8 mouse cellular contexts compared by ENCODE assay signal in the genomic region with DNA sequence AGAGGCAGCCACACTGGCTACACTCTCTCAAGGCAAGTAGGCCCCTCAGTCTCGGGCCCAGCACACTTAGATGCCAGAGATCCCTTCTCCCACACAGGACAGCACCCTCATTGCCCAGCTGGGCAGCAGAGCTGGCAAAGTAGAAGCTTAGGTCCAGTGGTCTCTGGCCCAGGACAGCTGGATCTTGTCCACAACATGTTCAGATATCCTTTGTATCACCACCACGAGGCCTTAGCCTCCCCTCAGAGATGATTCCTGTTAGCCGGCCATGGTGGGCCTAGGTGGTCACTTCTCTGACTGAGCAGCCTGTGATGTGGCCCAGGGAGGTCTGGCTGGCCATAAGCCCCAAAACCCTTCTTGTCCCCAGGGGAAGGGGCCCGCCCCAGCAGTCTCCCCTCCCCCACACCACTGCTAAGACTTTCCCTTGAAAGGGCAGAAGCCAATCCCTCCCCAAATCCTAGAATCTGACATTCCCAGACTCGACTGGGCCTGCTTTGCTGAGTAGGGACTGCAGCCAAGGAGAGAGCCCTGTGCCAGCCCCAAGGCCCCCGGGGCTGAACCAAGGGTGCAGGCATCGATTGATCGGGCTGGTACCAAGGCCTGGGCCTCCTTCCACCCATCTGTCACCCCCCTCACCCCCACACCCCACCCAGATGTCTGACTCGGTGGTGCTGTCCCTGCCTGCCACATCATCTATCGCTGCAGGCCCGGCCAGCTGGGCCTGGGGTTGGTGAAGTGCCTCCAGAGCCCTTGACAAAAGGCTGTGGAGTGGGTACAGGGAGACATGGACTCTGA. TPM values are rescaled to one million over a fixed set of nuclear protein-coding genes. Genes with fewer than 3 reads are reported as not detected.
DNase-seq lines count a peak whose midpoint lies in the region; ATAC-seq and TF ChIP-seq lines count a peak whose summit lies in the region.

No protein-coding gene starts in this region.

- peaks cover 50% of the 10 kb centered on the region for H3K4me1 ChIP-seq in heart, embryonic 13.5 days
- H3K4me1 ChIP-seq in forebrain, embryonic 15.5 days, result peaks cover 44% of the 10 kb centered on the region

- H3K27ac ChIP-seq in heart, embryonic 13.5 days (replicated peaks), result peak overlapping the region; percentile 52
- H3K27ac ChIP-seq in forebrain, embryonic 15.5 days (replicated peaks), result peak overlapping the region; percentile 91

- WGBS in heart, embryonic 13.5 days, result 58% methylated on average over 11 of the region's 11 CpGs
- WGBS in forebrain, embryonic 15.5 days, result 36% methylated on average over 11 of the region's 11 CpGs

- intact Hi-C loops in heart, postnatal 10 days (cut with DNase I), result loop anchor here (10.0 kb wide), 1 partner anchor 306 kb away; a partner anchor contains a TSS

- TF ChIP-seq CTCF in brain, embryonic 14.5 days (IDR thresholded peaks at IDR 0.05; ENCODE audit: borderline replicate concordance, extremely low read depth, insufficient read depth, insufficient read length), result no peak

- peak overlapping the region; percentile 90 for H3K4me2 ChIP-seq in heart, embryonic 13.5 days
- peak overlapping the region; percentile 11; the same call in 1 of the 2 replicates for H3K4me2 ChIP-seq in forebrain, embryonic 15.5 days (replicated peaks)

- H3K36me3 ChIP-seq in heart, embryonic 13.5 days, result no peaks in the 10 kb centered on the region
- no peaks in the 10 kb centered on the region for H3K36me3 ChIP-seq in forebrain, embryonic 15.5 days

- peaks cover 61% of the 10 kb centered on the region for H3K27me3 ChIP-seq in heart, embryonic 13.5 days (replicated peaks)
- H3K27me3 ChIP-seq in forebrain, embryonic 15.5 days, result no peaks in the 10 kb centered on the region

- TF ChIP-seq POLR2A in brain, embryonic 14.5 days (IDR thresholded peaks at IDR 0.05; ENCODE audit: borderline replicate concordance, extremely low read depth, insufficient read depth, insufficient read length, poor library complexity, severe bottlenecking), result no peak

- H3K9ac ChIP-seq in heart, embryonic 13.5 days, result peak overlapping the region; percentile 69
- no peak overlapping the region for H3K9ac ChIP-seq in forebrain, embryonic 15.5 days (replicated peaks)

- no peak for ATAC-seq in heart, embryonic 13.5 days (ENCODE audit: extremely low read depth, insufficient number of reproducible peaks, low FRiP score, low TSS enrichment)
- ATAC-seq in forebrain, embryonic 15.5 days (replicated peaks), result peak; percentile 24; the same call in 1 of the 2 replicates
- no peak for ATAC-seq in monocyte, adult 5-6 weeks (replicated peaks; ENCODE audit: insufficient number of reproducible peaks, low FRiP score, low TSS enrichment, poor library complexity, severe bottlenecking)
- no peak for ATAC-seq in erythroid progenitor cell, adult 5-6 weeks (replicated peaks; ENCODE audit: low FRiP score, poor library complexity, severe bottlenecking)

- no peak overlapping the region for H3K4me3 ChIP-seq in heart, embryonic 13.5 days
- H3K4me3 ChIP-seq in forebrain, embryonic 15.5 days, result no peak overlapping the region

- no peaks in the 10 kb centered on the region for H3K9me3 ChIP-seq in heart, embryonic 13.5 days
- no peaks in the 10 kb centered on the region for H3K9me3 ChIP-seq in forebrain, embryonic 15.5 days

- no peak for DNase-seq in heart, postnatal 10 days
- DNase-seq in brain, embryonic 14.5 days (ENCODE audit: low read depth), result peak; percentile 66
- peak; percentile 38 to 68 for DNase-seq in lung, postnatal 4 days
- no peak for DNase-seq in spleen, postnatal 4 days (ENCODE audit: low spot score in 2 of 2)

RNA-seq across cellular contexts. Expression of a gene that starts 1.8 kb away (rescaled TPM):
- 13.3 and 14.9 TPM in 2 replicates for polyA plus RNA-seq in heart, embryonic 13.5 days (2015; fragmentation: Nextera tagmentation; extraction: Ambion mirVana)
- 10 to 100 TPM; 21.2 to 27.8 TPM for total RNA-seq in heart, postnatal 10 days (2021)
- polyA plus RNA-seq in brain, embryonic 14.5 days (2012; rRNA removed), result 5.0 and 8.7 TPM in 2 replicates
- polyA plus RNA-seq in forebrain, embryonic 15.5 days (2015; fragmentation: Nextera tagmentation; extraction: Ambion mirVana), result 6.5 and 8.7 TPM in 2 replicates
- total RNA-seq in monocyte, adult 5-6 weeks (2017), result not detected in 3 replicates
- not detected in 2 replicates for total RNA-seq in erythroid progenitor cell, adult 5-6 weeks (2015; ENCODE audit: low replicate concordance)
- total RNA-seq in erythroid progenitor cell, adult 5-6 weeks (2017; ENCODE audit: low replicate concordance), result not detected in 2 replicates

RNA-seq across cellular contexts. Expression of a gene that starts 9.2 kb away (rescaled TPM):
- polyA plus RNA-seq in heart, embryonic 13.5 days (2015; fragmentation: Nextera tagmentation; extraction: Ambion mirVana), result 111 and 116 TPM in 2 replicates
- 10 to 100 TPM; 53.3 to 62.7 TPM for total RNA-seq in heart, postnatal 10 days (2021)
- polyA plus RNA-seq in brain, embryonic 14.5 days (2012; rRNA removed), result 43.0 and 43.8 TPM in 2 replicates
- polyA plus RNA-seq in forebrain, embryonic 15.5 days (2015; fragmentation: Nextera tagmentation; extraction: Ambion mirVana), result 43.8 and 48.8 TPM in 2 replicates
- total RNA-seq in monocyte, adult 5-6 weeks (2017), result 2.6 to 4.4 TPM (median 4.2 TPM) in 3 replicates
- total RNA-seq in erythroid progenitor cell, adult 5-6 weeks (2015; ENCODE audit: low replicate concordance), result 4.2 and 7.9 TPM in 2 replicates
- 3.0 TPM in 1 of 2 replicates, not detected in the other for total RNA-seq in erythroid progenitor cell, adult 5-6 weeks (2017; ENCODE audit: low replicate concordance)

RNA-seq across cellular contexts. Expression of a gene that starts 12.9 kb away (rescaled TPM):
- polyA plus RNA-seq in heart, embryonic 13.5 days (2015; fragmentation: Nextera tagmentation; extraction: Ambion mirVana), result 2.0 and 3.7 TPM in 2 replicates
- 1 to 10 TPM in 1 of 2 experiments, under 1 TPM in 1; 0.45 to 2.1 TPM for total RNA-seq in heart, postnatal 10 days (2021)
- 111 and 157 TPM in 2 replicates for polyA plus RNA-seq in brain, embryonic 14.5 days (2012; rRNA removed)
- polyA plus RNA-seq in forebrain, embryonic 15.5 days (2015; fragmentation: Nextera tagmentation; extraction: Ambion mirVana), result 240 and 243 TPM in 2 replicates
- not detected in 3 replicates for total RNA-seq in monocyte, adult 5-6 weeks (2017)
- total RNA-seq in erythroid progenitor cell, adult 5-6 weeks (2015; ENCODE audit: low replicate concordance), result not detected in 2 replicates
- total RNA-seq in erythroid progenitor cell, adult 5-6 weeks (2017; ENCODE audit: low replicate concordance), result not detected in 2 replicates

RNA-seq across cellular contexts. Expression of a gene that starts 42.6 kb away (rescaled TPM):
- 5.7 and 7.3 TPM in 2 replicates for polyA plus RNA-seq in heart, embryonic 13.5 days (2015; fragmentation: Nextera tagmentation; extraction: Ambion mirVana)
- 1 to 10 TPM; 2.6 to 3.5 TPM for total RNA-seq in heart, postnatal 10 days (2021)
- 0.19 and 0.40 TPM in 2 replicates for polyA plus RNA-seq in brain, embryonic 14.5 days (2012; rRNA removed)
- 0.95 TPM in 1 of 2 replicates, not detected in the other for polyA plus RNA-seq in forebrain, embryonic 15.5 days (2015; fragmentation: Nextera tagmentation; extraction: Ambion mirVana)
- 0.29 to 3.4 TPM in 2 of 3 replicates, not detected in the other for total RNA-seq in monocyte, adult 5-6 weeks (2017)
- not detected in 2 replicates for total RNA-seq in erythroid progenitor cell, adult 5-6 weeks (2015; ENCODE audit: low replicate concordance)
- total RNA-seq in erythroid progenitor cell, adult 5-6 weeks (2017; ENCODE audit: low replicate concordance), result not detected in 2 replicates

RNA-seq across cellular contexts. Expression of a gene that starts 52.8 kb away (rescaled TPM):
- polyA plus RNA-seq in heart, embryonic 13.5 days (2015; fragmentation: Nextera tagmentation; extraction: Ambion mirVana), result 107 and 117 TPM in 2 replicates
- total RNA-seq in heart, postnatal 10 days (2021), result 10 to 100 TPM; 72.9 to 75.1 TPM
- 67.2 and 84.0 TPM in 2 replicates for polyA plus RNA-seq in brain, embryonic 14.5 days (2012; rRNA removed)
- 76.2 and 78.7 TPM in 2 replicates for polyA plus RNA-seq in forebrain, embryonic 15.5 days (2015; fragmentation: Nextera tagmentation; extraction: Ambion mirVana)
- 3.8 to 11.1 TPM (median 9.8 TPM) in 3 replicates for total RNA-seq in monocyte, adult 5-6 weeks (2017)
- total RNA-seq in erythroid progenitor cell, adult 5-6 weeks (2015; ENCODE audit: low replicate concordance), result 8.0 and 14.8 TPM in 2 replicates
- 5.6 and 6.9 TPM in 2 replicates for total RNA-seq in erythroid progenitor cell, adult 5-6 weeks (2017; ENCODE audit: low replicate concordance)

Comparison
In these comparisons a context has a peak if more than half of its experiments do, and no peak if none do; other contexts are left out.
1. DNase-seq: peak in brain, embryonic 14.5 days (single experiment) and lung, postnatal 4 days (2 of 2); none in heart, postnatal 10 days (0 of 2) and spleen, postnatal 4 days (0 of 2).
2. RNA of a gene that starts 1.8 kb away (total RNA-seq): 21.2 to 27.8 TPM in heart, postnatal 10 days; not detected in monocyte, adult 5-6 weeks and not detected in erythroid progenitor cell, adult 5-6 weeks; every median in the first group is over 10 times any median in the second.
3. RNA of a gene that starts 9.2 kb away (total RNA-seq): 53.3 to 62.7 TPM in heart, postnatal 10 days; 3.0 to 7.9 TPM in erythroid progenitor cell, adult 5-6 weeks and 2.6 to 4.4 TPM in monocyte, adult 5-6 weeks; every median in the first group is over 4 times any median in the second.